Mouse (Mus musculus): ENCODE measurements around the gene Flcn.
A peak's percentile ranks its signal among the peaks of the same experiment; 100 is the strongest.

The Flcn gene

DNA sequence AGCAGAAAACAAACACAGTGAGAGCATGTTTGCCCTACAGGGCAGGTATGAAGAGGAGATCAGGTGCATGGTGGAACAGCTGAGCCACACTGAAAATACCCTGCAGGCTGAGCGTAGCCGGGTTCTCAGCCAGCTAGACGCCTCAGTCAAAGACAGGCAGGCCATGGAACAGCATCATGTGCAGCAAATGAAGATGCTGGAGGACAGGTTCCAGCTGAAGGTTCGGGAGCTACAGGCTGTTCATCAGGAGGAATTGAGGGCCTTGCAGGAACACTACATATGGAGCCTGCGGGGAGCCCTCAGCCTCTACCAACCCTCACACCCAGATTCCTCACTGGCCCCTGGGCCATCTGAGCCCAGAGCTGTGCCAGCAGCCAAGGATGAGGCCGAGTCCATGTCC lies 49.0 kb downstream of the Flcn start:
- DNase-seq, result no peak

DNA sequence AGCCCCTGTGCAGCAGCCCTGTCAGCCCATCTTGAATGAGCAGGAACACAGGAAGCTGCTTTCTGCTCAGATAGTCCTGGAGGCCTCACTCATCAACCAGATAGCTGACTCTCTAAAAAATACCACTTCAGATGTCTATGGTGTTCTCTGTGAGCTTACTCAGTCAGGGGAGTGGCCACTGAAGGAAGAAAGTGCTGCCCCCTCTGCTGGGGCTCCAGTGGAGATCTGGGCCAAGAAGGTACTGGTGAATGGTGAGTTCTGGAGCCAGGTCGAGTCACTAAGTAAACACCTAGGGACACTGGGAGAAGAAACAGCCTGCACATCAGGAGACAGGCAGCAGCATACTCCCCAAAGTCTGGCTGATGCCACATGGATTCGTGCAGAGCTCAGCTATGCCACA lies 50.2 kb downstream of the Flcn start:
- DNase-seq, result no peak

DNA sequence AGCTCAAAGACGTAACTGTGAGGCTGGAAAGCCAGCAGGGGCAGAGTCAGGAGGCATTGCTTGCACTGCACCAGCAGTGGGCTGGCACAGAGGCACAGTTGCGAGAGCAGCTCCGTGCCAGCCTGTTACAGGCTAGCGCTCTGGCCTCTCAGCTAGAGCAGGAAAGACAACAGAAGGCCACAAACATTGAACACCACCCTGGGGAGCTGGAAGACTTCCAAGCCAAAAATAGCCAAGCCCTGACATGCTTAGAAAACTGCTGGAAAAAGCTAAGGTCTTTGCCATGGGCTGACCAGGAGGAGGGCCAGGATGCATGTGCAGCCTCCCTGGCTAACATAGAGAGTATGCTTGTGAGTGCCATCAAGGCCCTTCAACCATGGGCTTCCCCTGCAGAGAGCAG lies 50.6 kb downstream of the Flcn start:
- peak; percentile 28 for DNase-seq

DNA sequence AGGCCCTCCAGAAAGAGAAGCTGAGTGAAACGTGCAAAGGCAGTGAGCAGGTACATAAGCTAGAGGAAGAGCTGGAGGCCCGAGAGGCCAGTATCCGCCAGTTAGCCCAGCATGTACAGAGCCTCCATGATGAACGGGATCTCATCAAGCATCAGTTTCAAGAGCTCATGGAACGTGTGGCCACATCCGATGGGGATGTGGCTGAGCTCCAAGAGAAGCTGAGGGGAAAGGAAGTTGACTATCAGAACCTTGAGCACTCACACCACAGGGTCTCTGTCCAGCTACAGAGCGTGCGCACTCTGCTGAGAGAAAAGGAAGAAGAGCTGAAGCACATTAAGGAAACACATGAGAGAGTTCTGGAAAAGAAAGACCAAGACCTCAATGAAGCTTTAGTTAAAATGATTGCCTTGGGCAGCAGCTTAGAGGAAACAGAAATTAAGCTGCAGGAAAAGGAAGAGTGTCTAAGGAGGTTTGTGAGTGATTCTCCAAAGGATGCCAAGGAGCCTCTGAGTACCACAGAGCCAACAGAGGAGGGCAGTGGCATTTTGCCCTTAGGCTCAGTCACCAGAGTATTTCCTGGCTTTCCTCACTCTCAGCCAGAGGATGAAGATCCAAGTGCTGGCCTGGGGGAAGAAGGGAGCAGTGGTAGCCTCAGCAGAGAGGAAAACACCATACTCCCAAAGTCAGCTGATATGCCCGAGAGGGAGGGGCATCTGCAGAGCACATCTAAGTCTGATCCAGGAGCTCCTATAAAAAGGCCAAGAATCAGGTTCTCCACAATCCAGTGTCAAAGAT lies 51.4 kb downstream of the Flcn start:
- DNase-seq, result no peak

DNA sequence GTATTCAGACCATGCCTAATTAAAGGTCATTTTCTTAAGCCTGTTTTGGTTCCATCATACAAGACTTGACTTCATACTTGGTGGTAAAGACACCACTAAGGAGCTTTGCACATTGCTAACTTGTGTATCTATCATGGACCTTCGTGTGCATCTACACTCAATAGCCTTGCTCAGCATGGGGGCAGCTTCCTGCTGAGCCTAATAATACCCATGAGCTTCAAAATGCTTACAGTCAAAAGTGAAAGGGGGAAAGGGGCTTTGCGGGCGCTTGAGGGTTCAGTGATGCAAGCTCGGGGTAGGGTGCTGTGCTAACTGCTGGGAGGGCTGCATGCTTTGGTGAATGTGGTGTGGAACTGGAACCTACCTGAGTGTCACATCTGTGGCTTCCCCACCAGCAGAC lies 53.5 kb downstream of the Flcn start:
- no peak for DNase-seq

DNA sequence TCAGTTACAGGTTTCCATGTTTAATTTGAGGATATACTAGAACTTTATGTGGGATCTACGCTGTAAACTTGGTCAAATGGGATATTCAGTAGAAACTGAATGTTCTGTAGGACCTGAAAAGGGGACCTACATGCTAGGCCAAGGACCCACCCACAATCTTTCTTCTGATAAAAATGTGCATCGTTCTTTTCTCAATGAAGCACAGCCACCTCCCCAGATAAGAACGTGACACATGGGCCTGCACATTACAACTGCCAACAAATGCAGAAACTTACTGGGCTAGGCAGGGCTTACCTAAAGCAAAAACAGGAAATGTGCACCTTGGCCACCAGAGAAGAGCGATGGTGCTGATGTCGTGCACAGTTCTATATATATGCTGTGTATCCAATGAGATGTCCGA lies 55.3 kb downstream of the Flcn start:
- no peak for DNase-seq

DNA sequence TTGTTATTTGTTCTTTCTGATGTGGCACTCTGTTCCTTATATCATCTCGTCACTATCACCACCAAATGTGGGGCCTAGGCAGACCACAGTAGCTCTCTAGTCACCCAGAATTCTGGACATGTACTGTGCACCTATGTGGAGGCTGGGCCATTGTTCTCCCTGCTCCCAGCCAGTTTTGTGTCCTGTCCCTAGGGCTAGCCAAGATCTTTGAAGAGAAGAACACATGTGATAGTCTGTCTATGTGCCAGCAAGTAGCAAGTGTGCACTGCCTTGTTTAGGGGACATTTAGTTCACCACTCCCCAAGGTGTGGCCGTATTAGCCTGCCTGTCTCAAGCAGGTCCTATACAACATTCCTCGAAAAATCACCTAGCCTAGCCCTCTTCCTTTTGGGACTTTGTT lies 60.8 kb downstream of the Flcn start:
- DNase-seq, result no peak

DNA sequence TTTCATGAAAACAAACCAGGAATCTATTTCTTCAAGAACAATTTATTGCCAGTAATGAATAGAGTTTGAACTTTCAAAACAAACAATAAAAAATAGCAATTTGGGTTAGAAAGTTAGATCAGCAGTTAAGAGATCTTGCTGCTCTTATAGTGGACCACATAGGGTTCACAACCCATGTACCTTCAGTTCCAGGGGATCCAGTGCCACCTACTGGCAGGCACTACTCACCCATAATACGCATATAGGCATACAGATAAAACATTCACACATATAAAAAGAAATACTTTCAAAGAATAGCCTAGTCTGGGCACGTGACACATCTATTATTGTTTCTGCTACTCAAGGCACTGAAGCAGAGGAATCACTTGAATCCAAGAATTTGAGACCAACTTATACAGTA lies 63.2 kb downstream of the Flcn start:
- DNase-seq, result peak; percentile 69

DNA sequence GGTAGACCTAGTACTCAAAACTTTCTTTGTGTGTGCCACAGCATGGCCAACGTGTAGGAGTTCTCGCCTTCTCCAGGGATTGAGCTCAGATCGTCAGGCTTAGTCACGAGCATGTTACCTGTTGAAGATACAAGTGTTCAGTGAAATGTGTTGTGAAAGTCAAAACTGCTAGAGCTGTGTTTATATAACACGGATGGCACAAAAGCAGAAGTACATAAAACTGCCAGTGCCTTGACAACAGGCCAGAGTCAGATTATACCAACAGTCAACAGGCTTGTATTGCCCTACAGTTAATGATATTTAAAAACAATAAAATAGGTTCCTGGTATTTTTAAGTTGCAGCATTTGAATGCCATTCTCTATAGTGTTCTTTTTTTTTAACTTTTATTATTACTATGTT lies 64.0 kb downstream of the Flcn start:
- no peak for DNase-seq

DNA sequence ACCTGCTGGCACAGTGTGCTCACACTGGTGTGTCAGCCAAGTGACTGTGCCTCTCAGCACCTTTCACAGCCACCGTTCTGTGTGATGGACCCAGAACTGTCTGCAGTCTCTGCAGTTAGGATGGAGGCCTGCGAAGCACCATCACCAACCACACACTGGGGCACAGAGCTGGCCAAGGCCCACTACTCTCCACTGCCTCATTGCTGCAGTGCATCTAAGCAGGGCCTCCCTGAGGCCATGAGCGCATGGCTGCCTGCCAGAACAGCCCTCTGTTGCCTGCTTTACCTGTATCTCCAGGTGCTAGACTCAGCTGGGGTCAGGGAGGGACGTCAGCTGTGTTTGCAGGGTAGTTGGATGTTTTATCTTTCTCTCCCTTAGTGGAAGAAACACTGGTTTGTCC lies 65.4 kb downstream of the Flcn start:
- no peak for DNase-seq

DNA sequence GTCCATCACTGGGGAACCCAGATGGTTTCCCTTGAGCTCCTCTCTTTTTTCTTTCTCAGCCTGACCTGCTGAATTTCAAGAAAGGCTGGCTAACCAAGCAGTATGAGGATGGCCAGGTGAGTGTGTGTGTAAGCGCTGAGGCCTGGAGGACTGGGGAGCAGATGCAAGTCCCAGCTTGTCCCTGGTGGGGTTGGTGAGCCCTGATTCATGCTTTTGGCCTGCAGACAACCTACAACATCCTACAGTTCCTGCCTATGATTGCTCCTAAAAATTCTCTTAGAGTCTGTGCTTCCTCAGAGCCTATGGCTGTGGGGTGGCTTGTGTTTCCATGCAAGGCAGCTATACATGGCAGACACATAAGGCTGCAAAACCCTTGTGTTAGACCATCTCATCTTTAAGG lies 66.1 kb downstream of the Flcn start:
- no peak for DNase-seq

DNA sequence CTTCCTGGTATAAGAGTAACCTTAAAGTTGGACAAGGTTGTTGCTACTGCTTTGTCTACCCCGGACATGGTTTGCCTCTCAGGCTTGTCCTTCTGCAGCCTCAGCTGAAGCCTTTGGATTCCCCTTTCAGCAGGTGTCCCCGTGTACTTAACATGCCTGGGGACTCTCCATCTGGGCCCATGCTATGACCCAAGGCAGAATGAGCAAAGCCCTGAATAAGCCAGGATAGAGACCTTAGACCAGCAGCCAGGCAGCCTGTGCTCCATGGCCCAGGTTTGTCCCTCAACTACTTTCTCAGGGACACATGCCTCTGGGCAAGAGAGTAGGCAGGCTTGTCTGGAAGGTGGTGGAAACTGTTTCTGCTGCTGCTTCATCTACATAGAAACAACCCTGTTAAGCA lies 66.5 kb downstream of the Flcn start:
- DNase-seq, result no peak

DNA sequence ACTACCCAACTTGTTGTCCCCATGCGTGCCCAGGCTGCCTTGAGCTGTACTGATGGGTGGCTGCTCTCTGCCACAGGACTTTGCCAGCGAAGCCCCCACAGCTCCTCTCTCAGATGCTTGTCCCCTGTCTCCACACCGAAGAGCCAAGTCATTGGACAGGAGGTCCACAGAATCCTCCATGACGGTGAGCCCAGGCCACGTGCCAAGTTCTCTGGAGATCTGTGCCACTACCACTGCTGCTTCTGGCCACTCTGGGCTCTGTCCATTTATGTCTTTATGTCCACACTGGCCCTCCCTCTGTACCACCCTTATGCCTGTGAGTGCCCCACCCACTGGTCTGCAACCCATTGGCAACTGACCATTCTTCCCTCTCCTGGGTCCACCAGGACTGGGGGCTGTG lies 67.9 kb downstream of the Flcn start:
- DNase-seq, result no peak
